Mouse (Mus musculus) ES-Bruce4 (cell line): Measurements from ENCODE around the gene Plcb1. TPM values are rescaled to one million over a fixed set of nuclear protein-coding genes. Genes with fewer than 3 reads are reported as not detected.

ENCODE experiments used
- H3K27ac ChIP-seq: 2 replicates; pipeline ENCODE4 v1.5.1; 2012; ENCODE audit warnings: low read length, inconsistent platforms; ENCODE audit not compliant: insufficient read depth
- H3K27me3 ChIP-seq: 2 replicates; pipeline ENCODE4 v1.6.1; 2012; ENCODE audit warnings: mild to moderate bottlenecking, low read length, inconsistent platforms; ENCODE audit not compliant: control insufficient read depth, poor library complexity, insufficient read depth, severe bottlenecking
- H3K36me3 ChIP-seq: 2 replicates; pipeline ENCODE4 v1.6.1; 2012; ENCODE audit warnings: inconsistent platforms, mild to moderate bottlenecking, low read length, moderate library complexity; ENCODE audit not compliant: control insufficient read depth, poor library complexity, insufficient read depth, severe bottlenecking
- H3K4me1 ChIP-seq: one replicate; pipeline ENCODE4 v1.8.1; 2011; ENCODE audit warnings: low read length; ENCODE audit not compliant: control insufficient read depth, insufficient read depth
- H3K4me3 ChIP-seq: 2 replicates; pipeline ENCODE4 v1.5.1; 2011; ENCODE audit warnings: low read depth, mild to moderate bottlenecking, low read length
- H3K9ac ChIP-seq: 2 replicates; pipeline ENCODE4 v1.6.1; 2012; ENCODE audit warnings: low read depth, mild to moderate bottlenecking, inconsistent platforms; ENCODE audit not compliant: poor library complexity, severe bottlenecking
- H3K9me3 ChIP-seq: replicated peaks from 2 replicates; pipeline ENCODE4 v1.6.1; 2012; ENCODE audit warnings: mild to moderate bottlenecking, low read length, inconsistent platforms; ENCODE audit not compliant: control insufficient read depth, poor library complexity, insufficient read depth, severe bottlenecking
- CTCF ChIP-seq: IDR thresholded peaks from one replicate; pipeline ENCODE4 v1.8.1; 2011; ENCODE audit warnings: low read depth, low read length
- EP300 ChIP-seq: IDR thresholded peaks from 2 replicates; pipeline ENCODE4 v1.6.1; 2011; ENCODE audit warnings: low read depth, low read length; ENCODE audit not compliant: insufficient read depth
- POLR2A ChIP-seq: IDR thresholded peaks from one replicate; pipeline ENCODE4 v1.8.1; 2011; ENCODE audit warnings: low read length; ENCODE audit not compliant: insufficient read depth
- polyA plus RNA-seq: library from polyadenylated mRNA; stranded (reverse); fragments of >200 nt; gene quantifications from 2 replicates; pipeline ENCODE4 v1.2.4, GENCODE M21; 2011; ENCODE audit warnings: low read depth; ENCODE audit not compliant: missing spikeins, insufficient read depth, insufficient read length

The Plcb1 gene
- polyA plus RNA-seq, 1 experiment, result 0.19 TPM

DNA sequence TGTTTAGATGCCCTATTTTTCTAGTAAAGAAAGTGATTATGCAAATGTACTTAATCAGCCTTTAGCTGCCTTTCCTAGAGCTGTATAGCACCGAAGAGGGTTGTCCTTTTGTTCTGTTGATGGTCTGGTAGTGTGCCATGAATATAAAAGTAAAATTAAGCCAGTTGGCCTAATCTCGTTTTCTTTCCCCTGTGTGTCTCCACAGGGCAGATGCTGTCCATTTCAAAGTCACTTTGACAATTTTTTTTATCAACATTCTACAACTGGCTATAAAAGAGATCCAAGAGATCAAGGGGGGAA, 520.6 kb downstream of the Plcb1 start:
- TF ChIP-seq EP300 (no peak), POLR2A (no peak), CTCF (no peak)
- no peak overlapping the region for H3K27ac ChIP-seq
- no peaks in the 10 kb centered on the region for H3K9me3 ChIP-seq
- no peak overlapping the region for H3K4me3 ChIP-seq
- H3K9ac ChIP-seq, result no peak overlapping the region
- no peaks in the 10 kb centered on the region for H3K4me1 ChIP-seq
- no peaks in the 10 kb centered on the region for H3K27me3 ChIP-seq
- H3K36me3 ChIP-seq, result no peaks in the 10 kb centered on the region

DNA sequence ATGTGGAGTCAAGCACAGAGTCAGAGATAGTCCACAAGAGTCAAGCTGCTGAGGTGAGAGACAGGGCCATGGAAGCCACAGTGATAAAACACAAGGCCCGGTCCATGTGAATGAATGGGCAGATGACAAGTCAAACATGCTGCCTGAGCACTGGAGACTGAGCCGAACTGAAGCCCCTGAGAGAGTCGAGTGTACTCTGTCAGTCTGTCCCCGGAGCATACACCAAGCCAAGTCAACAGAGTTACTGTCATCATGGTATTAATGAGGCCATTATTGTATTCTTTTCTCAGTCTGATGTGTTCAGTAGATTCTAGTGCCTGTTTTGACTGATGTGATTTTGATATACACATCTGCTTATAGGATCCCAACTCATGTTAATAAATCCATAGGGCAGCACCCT, 521.9 kb downstream of the Plcb1 start:
- TF ChIP-seq EP300 (no peak), CTCF (no peak), POLR2A (no peak)
- Histone ChIP-seq H3K9ac (no peak overlapping the region), H3K9me3 (no peaks in the 10 kb centered on the region)

GRCm38 (mm10) chr2:135315980-135316379, 530.1 kb downstream of the Plcb1 start:
- Histone ChIP-seq H3K27ac (no peak overlapping the region), H3K9me3 (no peaks in the 10 kb centered on the region), H3K36me3 (no peaks in the 10 kb centered on the region), H3K4me3 (no peak overlapping the region), H3K4me1 (no peaks in the 10 kb centered on the region), H3K27me3 (no peaks in the 10 kb centered on the region), H3K9ac (no peak overlapping the region)
- no peak for TF ChIP-seq EP300
- TF ChIP-seq POLR2A, result no peak
- no peak for TF ChIP-seq CTCF

More for the DNA sequence above, 521.9 kb downstream of the Plcb1 start:
- Histone ChIP-seq H3K27me3 (no peaks in the 10 kb centered on the region), H3K4me3 (no peak overlapping the region), H3K4me1 (no peaks in the 10 kb centered on the region), H3K27ac (no peak overlapping the region), H3K36me3 (no peaks in the 10 kb centered on the region)

- no peak overlapping the region for H3K9ac ChIP-seq
- H3K36me3 ChIP-seq, result no peaks in the 10 kb centered on the region
- no peaks in the 10 kb centered on the region for H3K4me1 ChIP-seq
- H3K27me3 ChIP-seq, result no peaks in the 10 kb centered on the region
- TF ChIP-seq CTCF, result no peak
- no peak for TF ChIP-seq POLR2A
- TF ChIP-seq EP300, result no peak
- H3K27ac ChIP-seq, result no peak overlapping the region
- no peaks in the 10 kb centered on the region for H3K9me3 ChIP-seq
- H3K4me3 ChIP-seq, result no peak overlapping the region
These were observed 532.3 kb downstream of the Plcb1 start for GRCm38 (mm10) chr2:135318136-135318535.

- no peaks in the 10 kb centered on the region for H3K9me3 ChIP-seq
- H3K4me3 ChIP-seq, result no peak overlapping the region
- H3K27me3 ChIP-seq, result no peaks in the 10 kb centered on the region
- no peak overlapping the region for H3K9ac ChIP-seq
- no peaks in the 10 kb centered on the region for H3K36me3 ChIP-seq
- TF ChIP-seq CTCF (no peak), POLR2A (no peak), EP300 (no peak)
- H3K27ac ChIP-seq, result no peak overlapping the region
- H3K4me1 ChIP-seq, result no peaks in the 10 kb centered on the region
These were observed 537.5 kb downstream of the Plcb1 start for GRCm38 (mm10) chr2:135323276-135323954.

- no peaks in the 10 kb centered on the region for H3K4me1 ChIP-seq
- peak; percentile 87 for TF ChIP-seq CTCF
- TF ChIP-seq EP300, result no peak
- H3K27me3 ChIP-seq, result no peaks in the 10 kb centered on the region
- no peak overlapping the region for H3K9ac ChIP-seq
- H3K4me3 ChIP-seq, result no peak overlapping the region
- no peaks in the 10 kb centered on the region for H3K9me3 ChIP-seq
- H3K36me3 ChIP-seq, result no peaks in the 10 kb centered on the region
- no peak overlapping the region for H3K27ac ChIP-seq
These were observed 538.1 kb downstream of the Plcb1 start for GRCm38 (mm10) chr2:135323955-135324302.
